Mouse (Mus musculus): Measurements from ENCODE around the gene Trappc6a.
A peak's percentile ranks its signal among the peaks of the same experiment; 100 is the strongest.

DNA sequence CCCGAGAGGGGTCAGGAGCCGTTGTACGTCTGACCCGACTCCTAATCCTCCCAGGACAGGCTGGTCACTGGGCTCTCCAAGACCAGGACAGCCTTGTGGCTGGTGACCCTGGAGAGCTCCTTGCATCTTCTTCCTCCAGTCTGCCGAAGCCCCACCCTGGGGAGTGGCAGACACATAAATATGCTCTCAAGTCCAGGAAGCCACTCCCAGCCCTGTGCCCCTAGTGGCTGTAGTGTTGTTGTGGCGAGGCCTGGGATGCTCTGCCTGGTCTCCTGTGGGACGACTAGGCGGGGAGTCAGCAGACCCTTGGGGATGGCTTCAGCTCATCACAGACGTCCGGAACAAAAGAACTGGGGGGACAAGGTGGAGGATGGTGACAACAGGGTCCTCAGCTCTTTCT, 22.9 kb downstream of the Trappc6a start:
- TF ChIP-seq CTCF (IDR thresholded peaks at IDR 0.05; ENCODE audit: low read depth) = peak; percentile 44
- no peak for TF ChIP-seq EP300 (IDR thresholded peaks at IDR 0.05; ENCODE audit: low read depth)
